Mouse (Mus musculus) embryo, embryonic 10 days (tissue): ENCODE measurements at regions not wholly inside any gene's neighbourhood (a gene's known extent, or its start where the extent isn't known, plus 50 kb on each side); places are given as distances from the start of the nearest gene placed in this dataset.
"Not testable (repeated sequence)": the region's sequence is repeated elsewhere in the genome, so short reads cannot be mapped to it uniquely, and the experiment has no call there.

Source experiments
- DNase-seq: peaks from one replicate; pipeline ENCODE4 v3.0.0-alpha.2; 2015; ENCODE audit warnings: low spot score

DNA sequence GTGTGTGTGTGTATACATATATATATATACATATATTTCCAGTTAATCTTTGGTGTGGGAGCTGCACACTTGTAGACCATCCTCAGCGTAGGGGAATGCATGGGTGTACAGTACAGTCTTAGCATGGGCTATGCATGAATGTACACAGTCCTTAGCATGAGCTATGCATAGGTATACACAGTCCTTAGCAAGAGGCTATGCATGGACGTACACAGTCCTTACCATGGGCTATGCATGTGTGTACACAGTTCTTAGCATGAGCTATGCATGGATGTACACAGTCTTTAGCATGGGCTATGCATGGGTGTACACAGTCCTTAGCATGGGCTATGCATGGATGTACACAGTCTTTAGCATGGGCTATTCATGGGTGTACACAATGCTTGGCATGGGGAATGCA is 70.5 kb downstream of the Rchy1 start:
- no peak for DNase-seq

DNA sequence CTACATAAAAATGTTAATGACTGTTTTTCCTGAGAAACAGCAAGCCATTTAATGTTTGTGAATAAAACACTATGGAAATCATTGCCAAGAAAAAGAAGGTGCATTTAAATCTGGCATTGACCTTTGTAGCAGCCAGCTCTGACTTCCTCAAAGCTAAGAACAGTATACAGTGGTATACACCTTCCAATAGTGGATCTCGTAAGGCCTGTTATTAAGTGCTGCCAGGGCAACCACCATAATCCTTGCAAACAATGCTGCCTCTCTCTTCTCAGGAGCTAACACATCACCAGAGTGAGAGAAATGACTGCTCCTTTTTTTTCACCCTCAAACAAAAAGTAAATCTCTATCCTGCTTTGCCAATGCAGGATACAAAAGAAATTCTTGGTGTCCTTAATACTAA is 81.1 kb downstream of the Rchy1 start:
- no peak for DNase-seq

GRCm38 (mm10) chr5:91880231-91880630 is 82.6 kb downstream of the Rchy1 start:
- DNase-seq: no peak

DNA sequence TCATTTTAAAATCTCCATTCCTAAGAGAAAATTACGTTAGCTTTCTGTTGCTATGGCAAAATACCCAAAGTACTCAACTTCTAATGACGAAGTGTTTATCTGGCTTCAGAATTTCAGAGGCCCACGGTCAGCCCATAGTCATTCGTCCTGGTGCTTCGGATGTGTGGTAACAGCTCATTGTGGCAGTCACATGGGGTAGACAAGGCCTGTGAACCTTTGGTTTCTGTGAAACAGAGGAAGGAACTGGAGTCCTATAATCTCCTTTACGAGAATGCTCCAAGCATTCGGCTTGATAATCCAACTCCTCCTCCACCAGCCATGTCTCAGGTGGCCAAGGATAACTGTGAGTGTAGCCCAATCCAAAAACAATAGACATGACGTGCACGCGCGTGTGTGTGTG is 84.2 kb downstream of the Rchy1 start:
- no peak for DNase-seq

GRCm38 (mm10) chr5:91876682-91877031 is 86.2 kb downstream of the Rchy1 start:
- no peak for DNase-seq

- no peak for DNase-seq
Measured at GRCm38 (mm10) chr5:91875875-91876681, 86.8 kb downstream of the Rchy1 start.

- DNase-seq: no peak
Measured at GRCm38 (mm10) chr5:91872816-91873215, 90.1 kb downstream of the Rchy1 start.

DNA sequence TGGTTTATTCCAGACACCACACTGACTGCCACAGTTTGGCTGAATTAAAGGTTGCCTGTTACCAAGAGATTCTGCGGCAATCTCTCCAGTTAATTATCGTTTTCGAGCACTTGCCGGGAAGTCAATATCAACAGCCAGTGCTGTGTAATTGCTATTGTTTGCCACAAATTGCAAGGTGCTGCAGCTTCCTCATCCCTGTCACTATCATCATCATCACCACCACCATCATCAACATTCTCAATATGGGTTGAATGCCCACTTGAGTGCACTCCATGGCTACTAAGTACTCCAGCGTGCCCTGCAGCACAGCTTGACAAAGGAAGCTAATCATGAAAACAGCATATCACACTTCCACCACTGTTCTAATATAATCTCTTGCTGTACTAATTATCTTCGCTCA is 93.1 kb downstream of the Rchy1 start:
- DNase-seq: no peak

GRCm38 (mm10) chr5:91866184-91866583 is 96.7 kb downstream of the Rchy1 start:
- no peak for DNase-seq

- no peak for DNase-seq
Measured at GRCm38 (mm10) chr5:91865365-91865764, 97.5 kb downstream of the Rchy1 start.

DNA sequence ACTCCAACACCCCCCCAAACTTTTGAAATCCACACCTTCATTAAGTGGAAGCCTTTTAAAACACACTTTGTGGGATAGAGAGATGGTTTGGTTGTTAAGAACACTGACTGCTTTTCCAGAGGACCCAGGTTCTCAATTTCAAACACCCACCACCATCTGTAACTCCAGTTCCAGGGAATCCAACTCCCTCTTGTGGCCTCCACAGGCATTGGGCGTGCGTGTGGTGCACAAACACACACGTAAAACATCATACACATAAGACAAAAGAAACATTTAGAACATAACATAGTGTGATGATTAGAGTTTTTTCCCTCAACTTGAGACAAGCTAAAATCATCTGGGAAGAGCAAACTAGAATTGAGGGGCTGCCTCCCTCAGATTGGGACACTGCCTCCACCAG is 100.0 kb downstream of the Rchy1 start:
- DNase-seq: no peak

DNA sequence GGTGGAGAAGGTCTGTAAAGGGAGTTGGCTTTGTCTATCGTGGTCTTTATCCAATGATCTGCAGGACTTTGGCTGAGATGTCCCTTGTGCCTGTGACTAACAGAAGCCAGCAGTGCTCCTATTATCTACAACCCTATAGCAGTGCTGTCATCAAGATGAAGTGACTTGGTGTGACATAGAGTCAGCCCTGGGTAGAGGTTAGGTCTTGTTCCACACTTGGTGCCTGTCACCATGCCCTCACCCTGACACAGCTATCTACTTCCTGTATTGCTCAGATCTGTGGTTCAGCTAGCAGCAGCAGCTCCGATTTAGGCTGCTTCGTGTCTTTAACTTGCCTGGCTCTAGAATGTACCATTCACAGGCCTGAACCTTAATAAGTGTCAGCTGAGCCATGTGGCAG is 100.6 kb downstream of the Rchy1 start:
- no peak for DNase-seq

DNA sequence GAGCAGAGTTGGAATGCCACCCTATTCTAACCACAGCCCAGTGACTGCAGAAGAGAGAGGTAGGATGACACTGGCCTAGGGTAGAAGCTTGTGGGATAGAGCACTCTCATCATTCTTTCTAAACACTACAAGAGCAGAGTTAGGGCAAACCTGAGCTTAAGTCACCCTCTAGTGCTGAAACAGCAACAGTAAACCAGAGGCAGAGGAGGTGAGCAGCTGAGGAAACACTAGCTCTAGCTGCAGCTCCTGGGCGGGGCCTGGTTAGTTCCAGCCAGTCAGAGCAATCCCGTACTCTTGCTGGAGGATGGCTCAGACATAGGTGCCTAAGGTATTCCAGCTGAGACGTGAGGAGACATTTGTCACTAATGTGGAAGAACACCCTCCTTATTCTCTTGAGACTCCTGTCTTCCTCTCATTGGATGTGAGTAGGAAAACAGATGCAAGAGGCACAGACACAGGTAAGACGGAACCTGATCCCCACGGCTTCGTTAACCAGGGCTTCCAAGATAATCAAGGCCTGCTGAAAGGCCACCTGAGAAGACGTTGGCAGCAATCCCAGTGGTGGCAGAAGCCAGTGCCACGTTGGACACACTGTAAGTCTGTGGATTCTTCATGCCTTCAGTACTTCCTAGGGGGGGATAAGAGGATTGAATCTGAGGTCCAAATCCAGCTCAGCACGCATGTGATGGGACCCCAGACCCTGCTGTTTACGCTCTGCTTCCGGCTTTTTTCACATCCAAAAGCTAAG is 101.3 kb downstream of the Rchy1 start:
- DNase-seq: peak; percentile 47

DNA sequence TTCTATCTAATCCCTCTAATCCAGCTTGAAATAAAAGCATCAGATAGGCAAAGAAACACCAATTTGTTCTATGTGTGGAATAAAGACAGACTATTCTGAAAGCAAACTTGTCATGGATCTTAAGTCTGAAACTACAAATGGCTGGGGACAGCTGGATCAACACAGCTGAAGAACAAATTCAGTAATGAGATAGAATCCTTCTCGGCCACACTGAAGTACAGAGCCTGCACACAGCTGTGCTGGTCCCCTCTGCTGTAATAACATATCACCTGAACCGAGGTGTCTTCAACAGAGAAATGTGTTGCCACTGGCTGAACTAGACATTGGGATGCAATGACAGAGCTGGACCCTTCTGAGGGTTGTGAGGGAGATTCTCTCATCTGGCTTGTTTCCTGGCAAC is 102.4 kb downstream of the Rchy1 start:
- no peak for DNase-seq

GRCm38 (mm10) chr5:91852330-91852729 is 110.5 kb downstream of the Rchy1 start:
- no peak for DNase-seq

GRCm38 (mm10) chr5:91850862-91851569 is 111.9 kb downstream of the Rchy1 start:
- DNase-seq: not testable (repeated sequence)

DNA sequence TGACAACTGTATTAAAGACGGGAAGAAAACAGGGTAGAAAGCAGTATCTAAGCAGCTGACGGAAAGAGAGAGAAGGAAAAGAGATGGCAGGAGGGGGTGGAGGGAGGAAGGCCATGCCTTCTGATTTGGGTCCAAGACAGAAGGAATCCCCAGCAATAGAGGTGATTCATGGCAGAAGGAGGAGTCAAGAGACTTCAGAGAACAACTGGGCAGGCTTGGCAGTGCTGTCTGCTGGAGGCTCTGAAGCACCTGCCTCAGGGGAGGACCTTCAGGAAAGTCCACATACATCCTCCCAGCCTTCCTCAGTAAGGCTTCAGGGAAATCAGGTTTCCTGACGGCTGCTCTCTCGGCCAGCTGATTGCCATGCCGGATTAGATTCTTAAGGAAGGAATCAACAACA is 112.4 kb downstream of the Rchy1 start:
- no peak for DNase-seq

- no peak for DNase-seq
Measured at GRCm38 (mm10) chr5:91849533-91849932, 113.3 kb downstream of the Rchy1 start.

- DNase-seq: no peak
Measured at GRCm38 (mm10) chr5:91849114-91849513, 113.8 kb downstream of the Rchy1 start.

GRCm38 (mm10) chr5:91848528-91848927 is 114.3 kb downstream of the Rchy1 start:
- no peak for DNase-seq

- no peak for DNase-seq
Measured at GRCm38 (mm10) chr5:91843044-91843443, 119.8 kb downstream of the Rchy1 start.

DNA sequence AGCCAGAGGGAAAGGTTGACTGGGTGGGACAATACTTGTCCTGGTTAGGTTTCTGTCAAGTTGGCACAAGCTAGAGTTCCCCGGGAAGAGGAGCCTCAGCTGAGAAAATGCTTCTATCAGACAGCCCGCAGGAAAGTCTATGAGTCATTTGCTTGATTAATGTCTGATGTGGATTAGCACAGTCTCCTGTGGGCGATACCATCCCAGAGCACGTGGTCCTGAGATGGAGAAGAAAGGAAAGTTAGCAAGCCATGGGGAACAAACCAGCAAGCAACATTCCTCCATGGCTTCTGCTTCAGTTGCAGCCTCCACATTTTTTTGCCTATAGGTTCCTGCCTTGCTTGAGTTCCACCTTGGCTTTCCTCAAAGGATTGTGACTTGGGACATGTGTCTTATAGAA is 121.8 kb downstream of the Rchy1 start:
- DNase-seq: no peak

- no peak for DNase-seq
Measured at GRCm38 (mm10) chr5:91828481-91828880, 134.4 kb downstream of the Rchy1 start.
